Comparison of ENCODE assay signal across 16 mouse cellular contexts in the genomic region with DNA sequence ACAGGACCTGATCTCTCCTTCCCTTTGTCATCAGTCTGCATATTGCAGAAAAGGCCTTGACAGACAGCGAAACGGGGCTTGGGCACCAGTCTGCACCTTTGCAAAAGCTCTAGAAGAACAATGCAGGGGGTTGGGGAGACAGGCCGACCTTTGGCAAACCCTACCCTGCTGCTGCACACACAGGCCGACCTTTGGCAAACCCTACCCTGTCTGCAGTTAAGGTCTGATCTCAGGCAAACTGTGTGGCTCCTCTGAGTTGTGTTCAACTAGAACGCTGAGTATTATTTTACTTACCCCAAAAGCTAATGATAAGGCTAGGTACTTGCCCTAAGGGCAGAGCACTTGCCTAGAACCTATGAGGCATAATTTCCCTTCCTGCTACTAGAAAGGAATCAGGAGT.
"Had no signal": no experiment of that assay in that cellular context is flagged by ENCODE, and none has a peak within 500 bp of the region (broad histone marks: within the 10 kb centered on the region; RNA-seq: fewer than 3 reads in every experiment).

No protein-coding gene starts in this region.

- H3K4me1 ChIP-seq: limb, embryonic 15.5 days; liver, embryonic 15.5 days; midbrain, embryonic 10.5 days; neural tube, embryonic 13.5 days had no signal

- DNase-seq: kidney, adult 9 months; left cerebral cortex, postnatal 4 days; lung, embryonic 14.5 days; lung, postnatal 10 days; lung, postnatal 4 days; midbrain, embryonic 14.5 days; right cerebral cortex, postnatal 14 days; thymus, adult 2 months; thymus, postnatal 25 days had no signal

- H3K27me3 ChIP-seq: limb, embryonic 15.5 days; liver, embryonic 15.5 days; neural tube, embryonic 13.5 days had no signal

- H3K9me3 ChIP-seq: limb, embryonic 15.5 days; liver, embryonic 15.5 days; midbrain, embryonic 10.5 days; neural tube, embryonic 13.5 days had no signal

- H3K4me3 ChIP-seq: layer of hippocampus, adult 2 months; limb, embryonic 15.5 days; liver, embryonic 15.5 days; midbrain, embryonic 10.5 days; neural tube, embryonic 13.5 days had no signal

- H3K27ac ChIP-seq: kidney, postnatal 0 days; layer of hippocampus, adult 2 months; limb, embryonic 15.5 days; liver, embryonic 15.5 days; midbrain, embryonic 10.5 days; neural tube, embryonic 13.5 days had no signal

- ATAC-seq: inflammation-experienced regulatory T-cells, adult 6 months had no signal

- H3K36me3 ChIP-seq: limb, embryonic 15.5 days; liver, embryonic 15.5 days; midbrain, embryonic 10.5 days; neural tube, embryonic 13.5 days had no signal

- H3K9ac ChIP-seq: limb, embryonic 15.5 days; liver, embryonic 15.5 days; lung, embryonic 14.5 days; neural tube, embryonic 13.5 days had no signal

- H3K4me2 ChIP-seq: limb, embryonic 15.5 days; liver, embryonic 15.5 days; lung, embryonic 14.5 days; neural tube, embryonic 13.5 days had no signal
